In genomic region chr6:142995567-142995966, GRCm38 (mm10) we compare ENCODE assay signal across 11 mouse cellular contexts. TPM values are rescaled to one million over a fixed set of nuclear protein-coding genes. Genes with fewer than 3 reads are reported as not detected.
DNase-seq lines count a peak whose midpoint lies in the region; ATAC-seq and TF ChIP-seq lines count a peak whose summit lies in the region.
"Had no signal": no experiment of that assay in that cellular context is flagged by ENCODE, and none has a peak within 500 bp of the region (broad histone marks: within the 10 kb centered on the region; RNA-seq: fewer than 3 reads in every experiment).

No protein-coding gene starts in this region.

- H3K4me1 ChIP-seq in ES-E14 (ENCODE audit: control insufficient read depth in 2 of 2, insufficient read depth in 2 of 2, low read length in 2 of 2, poor library complexity in 1 of 2): peaks cover 2 to 7% of the 10 kb centered on the region in 2 experiments; a peak in 3 of 4 replicates
- H3K4me1 ChIP-seq in lung, postnatal 0 days (ENCODE audit: insufficient read depth, low read depth, low read length): no peaks in the 10 kb centered on the region
- 0 out of 2 replicates have a peak, but pooled peaks cover 3% of the 10 kb centered on the region for H3K4me1 ChIP-seq in kidney, embryonic 14.5 days (ENCODE audit: control insufficient read depth, insufficient read depth, low read length)

- no peaks in the 10 kb centered on the region for H3K36me3 ChIP-seq in ES-E14 (ENCODE audit: control insufficient read depth, insufficient read depth, low read length, poor library complexity, severe bottlenecking)
- H3K36me3 ChIP-seq in lung, postnatal 0 days (ENCODE audit: insufficient read depth, low read length): no peaks in the 10 kb centered on the region
- H3K36me3 ChIP-seq in kidney, embryonic 14.5 days (ENCODE audit: control insufficient read depth, insufficient read depth, low read length): no peaks in the 10 kb centered on the region
- H3K36me3 ChIP-seq: intestine, embryonic 15.5 days had no signal

- peak; percentile 12 for DNase-seq in gastrocnemius, postnatal 14 days
- DNase-seq in gastrocnemius, postnatal 36 days: no peak
- DNase-seq in ES-E14 (ENCODE audit: low read depth, low spot score): peak; percentile 40
- DNase-seq in lung, postnatal 0 days (ENCODE audit: low spot score): peak; percentile 83
- no peak for DNase-seq in layer of hippocampus, adult 18-20 months (ENCODE audit: low spot score in 2 of 2)
- no peak for DNase-seq in frontal cortex, postnatal 14 days (ENCODE audit: low spot score in 2 of 2)
- DNase-seq: embryo, embryonic 11 days; right cerebral cortex, adult 18-20 months had no signal

- TF ChIP-seq EP300 in lung, postnatal 0 days (IDR thresholded peaks at IDR 0.05): peak; percentile 10; the same call in 1 of the 2 replicates

- H3K9ac ChIP-seq in ES-E14 (ENCODE audit: insufficient read depth, low read depth, low read length, poor library complexity, severe bottlenecking): no peak overlapping the region
- no peak overlapping the region for H3K9ac ChIP-seq in lung, postnatal 0 days (replicated peaks; ENCODE audit: low read depth)
- no peak overlapping the region for H3K9ac ChIP-seq in kidney, embryonic 14.5 days (ENCODE audit: low read depth, low read length)
- H3K9ac ChIP-seq: intestine, embryonic 15.5 days had no signal

- H3K4me2 ChIP-seq in lung, postnatal 0 days (replicated peaks; ENCODE audit: low read depth, low read length): no peak overlapping the region
- H3K4me2 ChIP-seq in kidney, embryonic 14.5 days (replicated peaks; ENCODE audit: low read depth, low read length): no peak overlapping the region
- H3K4me2 ChIP-seq: intestine, embryonic 15.5 days had no signal

- H3K27ac ChIP-seq in ES-E14 (ENCODE audit: insufficient read depth, low read depth, low read length, poor library complexity, severe bottlenecking): no peak overlapping the region
- H3K27ac ChIP-seq in lung, postnatal 0 days (ENCODE audit: low read length): no peak overlapping the region
- H3K27ac ChIP-seq in kidney, embryonic 14.5 days (ENCODE audit: low read depth, low read length): no peak overlapping the region
- H3K27ac ChIP-seq: intestine, embryonic 15.5 days had no signal

- WGBS in lung, postnatal 0 days: 49% methylated on average over 5 of the region's 5 CpGs
- 72% methylated on average over 5 of the region's 5 CpGs for WGBS in kidney, embryonic 14.5 days

- intact Hi-C loops in gastrocnemius, postnatal 14 days (cut with DNase I; ENCODE audit: low total_unique reads): no loop called here
- intact Hi-C loops in gastrocnemius, postnatal 36 days (cut with DNase I): loop anchor here (10.0 kb wide), 1 partner anchor 179 kb away; no protein-coding TSS in a partner anchor

- H3K9me3 ChIP-seq in ES-E14 (ENCODE audit: control insufficient read depth, insufficient read depth, low read depth, low read length): no peaks in the 10 kb centered on the region
- no peaks in the 10 kb centered on the region for H3K9me3 ChIP-seq in lung, postnatal 0 days (ENCODE audit: low read length)
- H3K9me3 ChIP-seq in kidney, embryonic 14.5 days (ENCODE audit: control insufficient read depth, low read length): no peaks in the 10 kb centered on the region
- H3K9me3 ChIP-seq: intestine, embryonic 15.5 days had no signal

- 0 out of 2 replicates have a peak, but pooled peaks have one; percentile 24 for ATAC-seq in common myeloid progenitor, adult 5-6 weeks (replicated peaks; ENCODE audit: low read depth, poor library complexity, severe bottlenecking)
- ATAC-seq in lung, postnatal 0 days: peak; percentile 69
- ATAC-seq in kidney, embryonic 14.5 days (ENCODE audit: low FRiP score, low TSS enrichment): no peak
- ATAC-seq: intestine, embryonic 15.5 days had no signal

- TF ChIP-seq CTCF in lung, postnatal 0 days (IDR thresholded peaks at IDR 0.05): no peak

- H3K27me3 ChIP-seq in lung, postnatal 0 days (replicated peaks; ENCODE audit: insufficient read depth, low read length): no peaks in the 10 kb centered on the region
- no peaks in the 10 kb centered on the region for H3K27me3 ChIP-seq in kidney, embryonic 14.5 days (ENCODE audit: control insufficient read depth, insufficient read depth, low read length)
- H3K27me3 ChIP-seq: intestine, embryonic 15.5 days had no signal

- H3K4me3 ChIP-seq in ES-E14 (ENCODE audit: insufficient read depth in 1 of 2, low read depth in 1 of 2, low read length in 2 of 2, poor library complexity in 1 of 2, severe bottlenecking in 1 of 2): no peak overlapping the region
- no peak overlapping the region for H3K4me3 ChIP-seq in lung, postnatal 0 days (ENCODE audit: low read depth, low read length)
- H3K4me3 ChIP-seq in kidney, embryonic 14.5 days (ENCODE audit: low read length): no peak overlapping the region
- H3K4me3 ChIP-seq: intestine, embryonic 15.5 days had no signal

- in situ Hi-C loops in ES-E14 (cut with MboI; ENCODE audit: low sequenced_read_pairs in 2 of 2, unreplicated experiment in 2 of 2): no loop called here

TF ChIP-seq in ES-E14, 5 proteins besides CTCF, POLR2A, EP300 and RAD21:
- no peak for TF ChIP-seq MAFK (IDR thresholded peaks at IDR 0.05; ENCODE audit: insufficient read depth, low read depth, low read length)
- no peak for TF ChIP-seq CHD2 (IDR thresholded peaks at IDR 0.05; ENCODE audit: low read depth, low read length)
- no peak for TF ChIP-seq ZNF384 (IDR thresholded peaks at IDR 0.05; ENCODE audit: low read depth, low read length)
- TF ChIP-seq ZC3H11A (IDR thresholded peaks at IDR 0.05; ENCODE audit: borderline replicate concordance, low read depth, low read length): no peak
- no peak for TF ChIP-seq HCFC1 (IDR thresholded peaks at IDR 0.05; ENCODE audit: borderline replicate concordance, insufficient read depth, low read length)

RNA-seq across cellular contexts. Expression of gene St8sia1, which starts 31.3 kb away (rescaled TPM):
- under 1 TPM; 0.16 to 0.42 TPM for total RNA-seq in gastrocnemius, postnatal 14 days (2021)
- total RNA-seq in gastrocnemius, postnatal 36 days (2021): under 1 TPM; 0.10 to 0.28 TPM
- 8.2 and 10.1 TPM in 2 replicates for total RNA-seq in ES-E14 (2012; rRNA removed)
- 0.50 TPM in 1 of 2 replicates, not detected in the other for total RNA-seq in common myeloid progenitor, adult 5-6 weeks (2017)
- polyA plus RNA-seq in lung, postnatal 0 days (2015; fragmentation: Nextera tagmentation; extraction: Ambion mirVana): 0.11 and 0.23 TPM in 2 replicates
- 10 to 100 TPM; 34.1 TPM for total RNA-seq in layer of hippocampus, adult 18-20 months (2021)
- 2.4 and 3.5 TPM in 2 replicates for polyA plus RNA-seq in kidney, embryonic 14.5 days (2014; fragmentation: Nextera tagmentation; extraction: Ambion mirVana)

Comparison
In these comparisons a context has a peak if more than half of its experiments do, and no peak if none do; other contexts are left out.
1. DNase-seq: peak in gastrocnemius, postnatal 14 days (single experiment), ES-E14 (single experiment) and lung, postnatal 0 days (single experiment); none in gastrocnemius, postnatal 36 days (0 of 2), layer of hippocampus, adult 18-20 months (0 of 2) and frontal cortex, postnatal 14 days (0 of 2).